Mouse (Mus musculus) liver, postnatal 0 days (tissue): Measurements from ENCODE around the gene Hdac9. TPM values are rescaled to one million over a fixed set of nuclear protein-coding genes. Genes with fewer than 3 reads are reported as not detected.

Experiments
- ATAC-seq: fragments of 200-750 bp; cut with Nextera tagmentation; 2 replicates; pipeline ENCODE4 v1.8.0; 2017; ENCODE audit warnings: mild to moderate bottlenecking, moderate library complexity
- DNase-seq: peaks from one replicate; pipeline ENCODE4 v3.0.0-alpha.2; 2016
- H3K27ac ChIP-seq: fragments of 300-500 bp; sonication (generic); 2 replicates; pipeline ENCODE4 v1.5.1; 2014; ENCODE audit warnings: antibody characterized with exemption, moderate library complexity, mild to moderate bottlenecking, low read depth
- H3K27me3 ChIP-seq: fragments of 300-500 bp; sonication (generic); 2 replicates; pipeline ENCODE4 v1.6.1; 2014; ENCODE audit warnings: low read length, control low read depth, mixed read lengths; ENCODE audit not compliant: insufficient read depth
- H3K36me3 ChIP-seq: fragments of 300-500 bp; sonication (generic); replicated peaks from 2 replicates; pipeline ENCODE4 v1.6.1; 2014; ENCODE audit warnings: mild to moderate bottlenecking, control low read depth, low read length, moderate library complexity, mixed read lengths; ENCODE audit not compliant: insufficient read depth
- H3K4me1 ChIP-seq: fragments of 300-500 bp; sonication (generic); 2 replicates; pipeline ENCODE4 v1.6.1; 2014; ENCODE audit warnings: antibody characterized with exemption, mild to moderate bottlenecking, control low read depth; ENCODE audit not compliant: insufficient read depth
- H3K4me2 ChIP-seq: fragments of 300-500 bp; sonication (generic); 2 replicates; pipeline ENCODE4 v1.6.1; 2014; ENCODE audit warnings: low read depth, mild to moderate bottlenecking, low read length, moderate library complexity, mixed read lengths
- H3K4me3 ChIP-seq: fragments of 300-500 bp; sonication (generic); 2 replicates; pipeline ENCODE4 v1.5.1; 2014; ENCODE audit warnings: low read depth, low read length
- H3K9ac ChIP-seq: fragments of 300-500 bp; sonication (generic); replicated peaks from 2 replicates; pipeline ENCODE4 v1.6.1; 2014; ENCODE audit warnings: mild to moderate bottlenecking, moderate library complexity
- H3K9me3 ChIP-seq: fragments of 300-500 bp; sonication (generic); 2 replicates; pipeline ENCODE4 v1.6.1; 2016; ENCODE audit warnings: mild to moderate bottlenecking, control low read depth, low read length, mixed read lengths
- CTCF ChIP-seq: sonication (generic); IDR thresholded peaks from 2 replicates; pipeline ENCODE4 v1.5.1; 2016; ENCODE audit warnings: antibody characterized with exemption, low read depth
- EP300 ChIP-seq: IDR thresholded peaks from 2 replicates; pipeline ENCODE4 v1.6.1; 2016; ENCODE audit warnings: antibody characterized with exemption, low read depth, mild to moderate bottlenecking
- WGBS: fragments of 180-500 bp; shearing (Covaris S2); extraction: QIAGEN DNeasy Blood & Tissue Kit; methylation state at CpG from one replicate; pipeline ENCODE4 v1.1.7; 2014; ENCODE audit not compliant: insufficient replicate concordance; 5-methylcytosine and 5-hydroxymethylcytosine counted together
- polyA plus RNA-seq: library from polyadenylated mRNA; unstranded; fragments of >200 nt; fragmentation: Nextera tagmentation; extraction: Ambion mirVana; gene quantifications from 2 replicates; pipeline ENCODE4 v1.2.1, GENCODE M21; 2015

Hdac9 gene
- polyA plus RNA-seq, 1 experiment from 2014 or later: 1.3 TPM

DNA sequence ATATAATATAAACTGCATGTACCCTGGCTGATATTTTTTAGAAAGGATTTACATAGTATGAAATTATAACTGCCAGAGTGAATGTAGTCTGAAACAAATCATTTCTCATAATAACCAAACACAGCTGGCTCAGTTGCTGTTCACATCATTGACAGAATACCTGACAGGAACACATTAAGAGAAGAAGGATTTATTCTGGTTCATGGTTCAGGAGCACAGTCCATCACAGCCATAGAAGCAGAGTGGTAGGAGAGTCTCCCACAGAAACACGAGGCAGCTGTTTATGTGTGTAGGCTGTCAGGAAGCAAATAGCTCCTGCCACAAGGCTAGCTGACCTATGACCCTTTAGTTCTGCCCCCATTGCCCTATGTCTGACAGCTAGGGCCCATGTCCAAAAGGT lies 803.6 kb downstream of the Hdac9 start:
- Histone ChIP-seq H3K4me1 (no peaks in the 10 kb centered on the region), H3K36me3 (no peaks in the 10 kb centered on the region), H3K9ac (no peak overlapping the region), H3K9me3 (no peaks in the 10 kb centered on the region), H3K4me2 (no peak overlapping the region), H3K27ac (no peak overlapping the region), H3K4me3 (no peak overlapping the region), H3K27me3 (no peaks in the 10 kb centered on the region)
- 6% methylated on average over 1 of the region's 1 CpGs for WGBS
- ATAC-seq: no peak
- no peak for DNase-seq
- no peak for TF ChIP-seq CTCF
- TF ChIP-seq EP300: no peak

DNA sequence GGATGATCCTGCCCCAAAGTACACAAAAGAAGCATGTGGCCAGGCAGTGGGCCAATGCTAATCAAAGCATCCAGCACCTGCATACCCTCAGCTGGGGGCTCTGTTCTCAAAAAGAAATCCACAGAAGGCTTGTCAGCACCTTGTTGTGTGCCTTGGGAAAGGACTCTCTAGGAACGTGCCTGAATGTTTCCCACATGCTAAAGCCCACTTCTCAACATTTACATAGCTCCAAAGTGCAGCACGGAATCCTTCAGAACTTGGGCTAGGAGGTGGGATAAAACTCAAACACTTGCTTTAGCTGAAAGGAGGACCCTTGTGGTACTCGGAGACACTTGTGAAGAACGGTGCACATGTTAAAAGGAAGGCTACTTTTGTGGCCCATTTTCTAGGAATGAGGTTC lies 823.9 kb downstream of the Hdac9 start:
- no peaks in the 10 kb centered on the region for H3K27me3 ChIP-seq
- ATAC-seq: no peak
- no peak overlapping the region for H3K4me2 ChIP-seq
- no peaks in the 10 kb centered on the region for H3K36me3 ChIP-seq
- no peak overlapping the region for H3K4me3 ChIP-seq
- H3K4me1 ChIP-seq: no peaks in the 10 kb centered on the region
- no peak overlapping the region for H3K27ac ChIP-seq
- no peak for TF ChIP-seq EP300
- TF ChIP-seq CTCF: no peak
- DNase-seq: no peak
- WGBS: 67% methylated on average over 4 of the region's 4 CpGs
- H3K9me3 ChIP-seq: no peaks in the 10 kb centered on the region
- no peak overlapping the region for H3K9ac ChIP-seq

DNA sequence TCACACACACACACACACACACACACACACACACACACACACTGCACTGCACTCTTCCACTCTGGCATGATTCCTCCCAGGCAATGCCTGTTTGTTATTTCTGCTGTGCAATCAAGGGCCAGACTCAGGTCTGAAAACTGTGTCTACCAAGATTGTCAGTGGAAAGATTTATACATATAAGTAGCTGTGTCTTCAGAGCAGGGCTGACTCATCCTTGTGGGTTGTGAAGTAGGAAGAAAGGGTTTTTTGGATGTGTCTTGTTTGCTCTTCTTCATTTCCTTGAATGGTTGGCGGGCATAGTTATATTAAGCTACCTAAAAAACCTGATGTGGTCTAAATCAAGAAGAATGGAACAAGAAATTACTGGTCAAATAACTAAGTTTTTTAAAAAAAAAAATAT lies 825.0 kb downstream of the Hdac9 start:
- Histone ChIP-seq H3K27me3 (no peaks in the 10 kb centered on the region), H3K4me2 (no peak overlapping the region), H3K9me3 (no peaks in the 10 kb centered on the region), H3K4me3 (no peak overlapping the region), H3K27ac (no peak overlapping the region), H3K9ac (no peak overlapping the region), H3K36me3 (no peaks in the 10 kb centered on the region), H3K4me1 (no peaks in the 10 kb centered on the region)
- no peak for TF ChIP-seq EP300
- no peak for TF ChIP-seq CTCF
- ATAC-seq (no peak), DNase-seq (no peak)
- 66% methylated on average over 1 of the region's 1 CpGs for WGBS

DNA sequence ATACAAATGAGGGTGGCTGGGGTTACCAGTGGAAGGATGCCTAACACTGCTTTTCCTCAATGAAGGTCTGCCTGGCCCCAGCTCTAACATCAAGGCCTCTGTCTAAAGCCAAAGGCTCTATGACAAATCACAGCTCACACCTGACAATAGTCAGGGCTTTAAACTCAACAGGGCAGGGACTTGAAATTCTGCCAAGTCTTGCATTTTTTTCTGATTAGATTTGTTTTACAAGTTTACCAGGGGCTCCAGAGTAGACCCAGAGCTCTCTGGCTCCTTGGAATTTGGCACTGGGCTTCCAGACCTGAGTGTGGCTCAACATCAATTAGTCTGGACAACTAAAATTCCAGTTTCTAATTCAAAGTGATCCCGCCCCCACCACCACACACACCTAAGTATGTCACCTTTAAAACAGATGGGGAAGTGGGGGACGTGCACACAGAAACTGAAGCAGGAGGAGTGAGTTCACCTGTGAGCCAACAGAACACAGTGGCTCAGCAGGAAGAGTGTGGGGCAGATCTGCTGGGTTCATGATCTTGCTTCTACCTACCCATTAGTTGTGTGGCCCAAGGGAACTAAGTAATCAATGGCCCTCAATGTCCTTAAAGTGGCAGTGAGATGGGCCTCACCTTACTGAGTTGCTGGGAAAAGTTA lies 829.5 kb downstream of the Hdac9 start:
- 70% methylated on average over 2 of the region's 2 CpGs for WGBS
- no peak for ATAC-seq
- no peaks in the 10 kb centered on the region for H3K27me3 ChIP-seq

DNA sequence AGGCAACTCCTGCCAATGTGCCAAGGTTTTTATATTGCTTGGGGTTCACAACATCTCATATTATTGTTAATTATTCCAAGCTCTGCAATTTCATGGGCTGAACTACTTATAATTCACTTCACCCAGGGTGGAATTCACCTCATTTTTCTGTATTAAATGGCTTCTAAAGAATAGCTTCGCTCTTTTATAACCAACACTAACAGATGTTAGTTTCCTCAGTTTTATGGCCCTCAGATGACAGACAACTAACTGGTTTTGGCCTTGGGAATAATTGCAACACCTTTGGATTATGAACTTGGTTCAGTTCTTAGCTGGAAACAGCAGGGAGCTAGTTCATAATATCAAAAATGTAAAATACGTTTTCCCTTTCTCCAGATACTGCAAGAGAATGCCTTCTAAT lies 839.9 kb downstream of the Hdac9 start:
- no peak for TF ChIP-seq EP300
- no peak for TF ChIP-seq CTCF
- WGBS: 66% methylated on average over 2 of the region's 2 CpGs

More for the DNA sequence above, 829.5 kb downstream of the Hdac9 start:
- Histone ChIP-seq H3K4me1 (no peaks in the 10 kb centered on the region), H3K9ac (no peak overlapping the region), H3K27ac (no peak overlapping the region), H3K9me3 (no peaks in the 10 kb centered on the region), H3K36me3 (no peaks in the 10 kb centered on the region), H3K4me2 (no peak overlapping the region), H3K4me3 (no peak overlapping the region)
- DNase-seq: no peak
- TF ChIP-seq CTCF (no peak), EP300 (no peak)

DNA sequence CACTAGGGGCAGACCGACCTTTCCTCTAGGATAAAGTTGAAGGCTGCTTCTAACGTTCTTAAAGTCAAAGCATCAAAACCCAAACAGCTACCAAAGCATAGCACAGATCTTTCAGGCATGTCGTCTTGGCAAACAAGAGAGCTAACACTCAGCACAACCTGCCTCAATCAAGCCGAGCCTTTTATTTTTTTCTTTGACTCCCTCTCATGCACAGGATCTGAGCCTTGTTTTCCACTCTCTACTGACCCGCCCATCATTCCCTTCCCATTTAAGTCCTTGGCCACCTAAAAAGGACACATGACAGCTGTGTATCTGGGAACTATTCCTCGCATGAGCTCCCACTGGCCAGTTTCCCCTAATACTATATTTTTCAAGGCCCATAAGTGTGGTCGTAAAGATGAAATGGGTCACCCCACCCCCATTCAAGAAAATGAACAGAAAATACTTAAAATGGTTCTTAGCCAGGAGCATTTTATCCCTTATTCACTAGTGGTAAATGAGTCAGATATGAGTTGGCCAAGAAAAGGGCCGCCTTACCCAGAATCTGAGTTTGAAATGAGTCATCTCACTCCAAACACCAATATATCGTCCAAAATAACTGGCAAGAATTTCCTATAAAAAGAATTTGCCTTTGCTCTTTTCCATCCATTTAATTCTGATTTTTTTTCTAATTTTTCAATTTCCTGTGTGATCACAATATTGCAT lies 840.9 kb downstream of the Hdac9 start:
- DNase-seq: no peak
- Histone ChIP-seq H3K4me1 (no peaks in the 10 kb centered on the region), H3K4me3 (no peak overlapping the region), H3K9me3 (no peaks in the 10 kb centered on the region), H3K27ac (no peak overlapping the region), H3K9ac (no peak overlapping the region), H3K27me3 (no peaks in the 10 kb centered on the region), H3K4me2 (no peak overlapping the region), H3K36me3 (no peaks in the 10 kb centered on the region)
- no peak for ATAC-seq
- 75% methylated on average over 9 of the region's 9 CpGs for WGBS
- TF ChIP-seq EP300 (no peak), CTCF (no peak)

More for the DNA sequence above, 839.9 kb downstream of the Hdac9 start:
- Histone ChIP-seq H3K4me2 (no peak overlapping the region), H3K4me1 (no peaks in the 10 kb centered on the region), H3K9me3 (no peaks in the 10 kb centered on the region), H3K9ac (no peak overlapping the region), H3K36me3 (no peaks in the 10 kb centered on the region), H3K27ac (no peak overlapping the region), H3K27me3 (no peaks in the 10 kb centered on the region), H3K4me3 (no peak overlapping the region)
- no peak for DNase-seq
- no peak for ATAC-seq
